In the genomic region with DNA sequence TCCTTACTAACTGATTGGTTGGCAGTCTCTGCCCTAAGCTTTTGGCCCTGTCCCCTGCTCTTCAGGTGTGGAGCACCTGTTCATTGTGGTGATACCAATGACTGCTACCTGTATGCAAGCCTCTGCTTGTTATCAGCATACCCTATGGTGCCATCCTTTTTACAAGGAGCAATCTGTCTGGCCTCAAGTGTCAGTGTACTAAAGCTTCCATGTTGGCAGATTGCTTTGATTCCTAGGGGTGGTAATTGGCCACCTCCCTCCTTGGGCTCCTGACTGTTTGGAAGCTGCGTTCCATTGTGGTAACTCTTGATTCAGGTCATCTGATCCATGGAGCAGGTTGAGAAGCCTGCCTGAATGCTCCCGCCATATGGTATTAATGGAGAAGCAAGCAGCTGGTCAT, we compare ENCODE assay signal across 19 mouse cellular contexts.
A peak's percentile ranks its signal among the peaks of the same experiment; 100 is the strongest.
DNase-seq lines count a peak whose midpoint lies in the region; ATAC-seq and TF ChIP-seq lines count a peak whose summit lies in the region.
"Had no signal": no experiment of that assay in that cellular context is flagged by ENCODE, and none has a peak within 500 bp of the region (broad histone marks: within the 10 kb centered on the region; RNA-seq: fewer than 3 reads in every experiment).

No protein-coding gene starts in this region.

- TF ChIP-seq CTCF in hindbrain, postnatal 0 days (IDR thresholded peaks at IDR 0.05; ENCODE audit: low read depth) = no peak

- H3K9me3 ChIP-seq in hindbrain, postnatal 0 days (ENCODE audit: low read length) = no peaks in the 10 kb centered on the region
- no peaks in the 10 kb centered on the region for H3K9me3 ChIP-seq in midbrain, embryonic 16.5 days (replicated peaks; ENCODE audit: control insufficient read depth, low read length, poor library complexity, severe bottlenecking)
- H3K9me3 ChIP-seq: embryonic facial prominence, embryonic 12.5 days; forebrain, embryonic 15.5 days; heart, embryonic 15.5 days; hindbrain, embryonic 10.5 days had no signal

- no peak overlapping the region for H3K4me2 ChIP-seq in hindbrain, postnatal 0 days (ENCODE audit: low read depth, low read length)
- no peak overlapping the region for H3K4me2 ChIP-seq in midbrain, embryonic 16.5 days (ENCODE audit: low read length)
- H3K4me2 ChIP-seq: embryonic facial prominence, embryonic 12.5 days; forebrain, embryonic 15.5 days; heart, embryonic 11.5 days; heart, embryonic 15.5 days; hindbrain, embryonic 14.5 days had no signal

- no peaks in the 10 kb centered on the region for H3K36me3 ChIP-seq in hindbrain, postnatal 0 days (ENCODE audit: insufficient read depth, low read length)
- no peaks in the 10 kb centered on the region for H3K36me3 ChIP-seq in midbrain, embryonic 16.5 days (ENCODE audit: control insufficient read depth, insufficient read depth, low read length)
- H3K36me3 ChIP-seq: embryonic facial prominence, embryonic 12.5 days; forebrain, embryonic 15.5 days; heart, embryonic 15.5 days; hindbrain, embryonic 10.5 days had no signal

- peak; percentile 57 for DNase-seq in cerebellum, adult 11 months
- DNase-seq in cerebellum, adult 18-20 months = peak; percentile 57 to 72
- peak; percentile 86 for DNase-seq in cerebellum, adult 9-11 months
- DNase-seq in cerebellum, postnatal 36 days = peak; percentile 50 to 55
- DNase-seq in hindbrain, postnatal 0 days (ENCODE audit: low spot score) = no peak
- no peak for DNase-seq in kidney, postnatal 10 days
- DNase-seq: adrenal gland, adult 2 months; adrenal gland, postnatal 36 days; gastrocnemius, postnatal 10 days; heart, adult 18-20 months; kidney, adult 8-10 months had no signal

- no peaks in the 10 kb centered on the region for H3K27me3 ChIP-seq in hindbrain, postnatal 0 days (ENCODE audit: insufficient read depth, low read length)
- H3K27me3 ChIP-seq in midbrain, embryonic 16.5 days (ENCODE audit: control insufficient read depth, insufficient read depth, low read depth, low read length) = no peaks in the 10 kb centered on the region
- H3K27me3 ChIP-seq: embryonic facial prominence, embryonic 12.5 days; forebrain, embryonic 15.5 days; heart, embryonic 15.5 days had no signal

- WGBS in hindbrain, postnatal 0 days = 90% methylated on average over 2 of the region's 2 CpGs
- WGBS in midbrain, embryonic 16.5 days = 90% methylated on average over 2 of the region's 2 CpGs

- no peak overlapping the region for H3K4me3 ChIP-seq in hindbrain, postnatal 0 days (ENCODE audit: low read length)
- H3K4me3 ChIP-seq in midbrain, embryonic 16.5 days (ENCODE audit: low read depth, low read length) = no peak overlapping the region
- H3K4me3 ChIP-seq: embryonic facial prominence, embryonic 12.5 days; forebrain, embryonic 15.5 days; heart, embryonic 15.5 days; hindbrain, embryonic 10.5 days had no signal

- H3K9ac ChIP-seq in hindbrain, postnatal 0 days (replicated peaks; ENCODE audit: low read length) = no peak overlapping the region
- no peak overlapping the region for H3K9ac ChIP-seq in midbrain, embryonic 16.5 days (ENCODE audit: low read depth, low read length)
- H3K9ac ChIP-seq: embryonic facial prominence, embryonic 12.5 days; forebrain, embryonic 15.5 days; heart, embryonic 15.5 days; hindbrain, embryonic 14.5 days had no signal

- H3K27ac ChIP-seq in hindbrain, postnatal 0 days = no peak overlapping the region
- no peak overlapping the region for H3K27ac ChIP-seq in midbrain, embryonic 16.5 days (ENCODE audit: low read length)
- H3K27ac ChIP-seq: embryonic facial prominence, embryonic 12.5 days; forebrain, embryonic 15.5 days; heart, embryonic 15.5 days; hindbrain, embryonic 10.5 days; hindbrain, embryonic 14.5 days had no signal

- no peak for ATAC-seq in hindbrain, postnatal 0 days
- no peak for ATAC-seq in midbrain, embryonic 16.5 days
- ATAC-seq: forebrain, embryonic 15.5 days; intestine, postnatal 0 days had no signal

- H3K4me1 ChIP-seq in hindbrain, postnatal 0 days (ENCODE audit: insufficient read depth, low read length) = no peaks in the 10 kb centered on the region
- H3K4me1 ChIP-seq in midbrain, embryonic 16.5 days (ENCODE audit: control insufficient read depth, insufficient read depth, low read length) = no peaks in the 10 kb centered on the region
- H3K4me1 ChIP-seq: forebrain, embryonic 15.5 days; hindbrain, embryonic 10.5 days had no signal

Comparison
In these comparisons a context has a peak if more than half of its experiments do, and no peak if none do; other contexts are left out.
1. DNase-seq: peak in cerebellum, adult 11 months (single experiment), cerebellum, adult 18-20 months (2 of 2), cerebellum, adult 9-11 months (single experiment) and cerebellum, postnatal 36 days (2 of 2); none in hindbrain, postnatal 0 days (single experiment) and kidney, postnatal 10 days (single experiment).